Mouse (Mus musculus) liver, embryonic 14.5 days (tissue): ENCODE measurements around the gene Sipa1.

Source experiments
- CTCF ChIP-seq: IDR thresholded peaks from 2 replicates; pipeline ENCODE4 v1.5.1; 2016; ENCODE audit warnings: antibody characterized with exemption, low read depth, control low read depth
- EP300 ChIP-seq: IDR thresholded peaks from 2 replicates; pipeline ENCODE4 v1.6.1; 2016; ENCODE audit warnings: antibody characterized with exemption, low read depth

- TF ChIP-seq EP300: no peak
- TF ChIP-seq CTCF: no peak
Measured at GRCm38 (mm10) chr19:5614953-5615352, 48.6 kb downstream of the Sipa1 start.
